Mouse (Mus musculus) limb, embryonic 11.5 days (tissue): Measurements from ENCODE around the gene Ddx6. TPM values are rescaled to one million over a fixed set of nuclear protein-coding genes. Genes with fewer than 3 reads are reported as not detected.

Source experiments
- ATAC-seq: fragments of 200-750 bp; cut with Nextera tagmentation; 2 replicates; pipeline ENCODE4 v1.8.0; 2017; ENCODE audit warnings: low read depth; ENCODE audit not compliant: insufficient number of reproducible peaks, low FRiP score, low TSS enrichment
- DNase-seq: peaks from one replicate; pipeline ENCODE4 v3.0.0-alpha.2; 2015; ENCODE audit warnings: low spot score
- H3K27ac ChIP-seq: fragments of 300-500 bp; sonication (generic); replicated peaks from 2 replicates; pipeline ENCODE4 v1.5.1; 2014; ENCODE audit warnings: low read depth, mild to moderate bottlenecking, low read length
- H3K27me3 ChIP-seq: fragments of 300-500 bp; sonication (generic); 2 replicates; pipeline ENCODE4 v1.6.1; 2014; ENCODE audit warnings: mild to moderate bottlenecking, low read length, mixed read lengths; ENCODE audit not compliant: control insufficient read depth, insufficient read depth
- H3K36me3 ChIP-seq: fragments of 300-500 bp; sonication (generic); 2 replicates; pipeline ENCODE4 v1.6.1; 2014; ENCODE audit warnings: mild to moderate bottlenecking, low read length, moderate library complexity, mixed read lengths; ENCODE audit not compliant: control insufficient read depth, insufficient read depth
- H3K4me1 ChIP-seq: fragments of 300-500 bp; sonication (generic); 2 replicates; pipeline ENCODE4 v1.6.1; 2014; ENCODE audit warnings: low read length, mixed read lengths; ENCODE audit not compliant: control insufficient read depth, insufficient read depth
- H3K4me2 ChIP-seq: fragments of 300-500 bp; sonication (generic); 2 replicates; pipeline ENCODE4 v1.6.1; 2014; ENCODE audit warnings: low read depth, mild to moderate bottlenecking, moderate library complexity; ENCODE audit not compliant: severe bottlenecking
- H3K4me3 ChIP-seq: fragments of 300-500 bp; sonication (generic); 2 replicates; pipeline ENCODE4 v1.5.1; 2014; ENCODE audit warnings: low read depth, low read length
- H3K9ac ChIP-seq: fragments of 300-500 bp; sonication (generic); 2 replicates; pipeline ENCODE4 v1.6.1; 2014; ENCODE audit warnings: mild to moderate bottlenecking, low read length
- H3K9me3 ChIP-seq: fragments of 300-500 bp; sonication (generic); 2 replicates; pipeline ENCODE4 v1.6.1; 2016; ENCODE audit warnings: low read length; ENCODE audit not compliant: control insufficient read depth
- WGBS: fragments of 180-500 bp; shearing (Covaris S2); extraction: QIAGEN DNeasy Blood & Tissue Kit; methylation state at CpG from one replicate; pipeline ENCODE4 v1.1.7; 2014; 5-methylcytosine and 5-hydroxymethylcytosine counted together
- polyA plus RNA-seq: library from polyadenylated mRNA; unstranded; fragments of >200 nt; fragmentation: Nextera tagmentation; extraction: Ambion mirVana; gene quantifications from 2 replicates; pipeline ENCODE4 v1.2.1, GENCODE M21; 2014

The Ddx6 gene
- polyA plus RNA-seq, 1 experiment from 2014 or later = 16.1 TPM

DNA sequence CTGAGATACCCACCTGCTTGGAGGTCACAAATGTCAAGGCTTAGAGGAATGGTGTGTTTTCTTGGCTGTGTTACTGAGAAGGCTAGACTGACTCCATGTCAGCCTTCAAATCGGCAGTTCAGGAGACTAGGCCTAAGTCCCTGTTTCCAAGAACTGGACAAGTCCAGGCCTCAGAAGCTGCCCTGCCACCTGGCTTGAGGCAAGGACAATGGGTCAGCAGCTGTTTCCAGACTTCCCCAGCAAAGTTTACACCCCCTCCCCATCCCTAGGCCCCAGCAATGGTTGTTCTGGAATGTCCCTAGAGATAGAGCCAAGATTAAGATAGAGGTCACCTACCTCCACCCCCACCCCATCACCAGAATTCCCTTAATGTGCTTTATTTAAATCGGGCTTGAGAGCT, 7.0 kb upstream of the Ddx6 start:
- H3K9ac ChIP-seq = no peak overlapping the region

GRCm38 (mm10) chr9:44598899-44599495, 5.7 kb upstream of the Ddx6 start:
- Histone ChIP-seq H3K36me3 (no peaks in the 10 kb centered on the region), H3K27ac (no peak overlapping the region), H3K27me3 (no peaks in the 10 kb centered on the region), H3K4me2 (peak overlapping the region; percentile 36; the same call in 1 of the 2 replicates), H3K9ac (peak overlapping the region; percentile 35; the same call in 1 of the 2 replicates), H3K4me1 (peaks cover 8% of the 10 kb centered on the region; the same call in 1 of the 2 replicates), H3K9me3 (no peaks in the 10 kb centered on the region), H3K4me3 (no peak overlapping the region)
- ATAC-seq = no peak
- peak; percentile 62 for DNase-seq
- 8% methylated on average over 18 of the region's 18 CpGs for WGBS

More for the DNA sequence above, 7.0 kb upstream of the Ddx6 start:
- Histone ChIP-seq H3K27ac (no peak overlapping the region), H3K4me3 (no peak overlapping the region), H3K4me2 (no peak overlapping the region), H3K27me3 (no peaks in the 10 kb centered on the region), H3K4me1 (peaks cover 6% of the 10 kb centered on the region; the same call in 1 of the 2 replicates), H3K9me3 (no peaks in the 10 kb centered on the region), H3K36me3 (no peaks in the 10 kb centered on the region)
- DNase-seq (no peak), ATAC-seq (no peak)
- WGBS = 92% methylated on average over 2 of the region's 2 CpGs

DNA sequence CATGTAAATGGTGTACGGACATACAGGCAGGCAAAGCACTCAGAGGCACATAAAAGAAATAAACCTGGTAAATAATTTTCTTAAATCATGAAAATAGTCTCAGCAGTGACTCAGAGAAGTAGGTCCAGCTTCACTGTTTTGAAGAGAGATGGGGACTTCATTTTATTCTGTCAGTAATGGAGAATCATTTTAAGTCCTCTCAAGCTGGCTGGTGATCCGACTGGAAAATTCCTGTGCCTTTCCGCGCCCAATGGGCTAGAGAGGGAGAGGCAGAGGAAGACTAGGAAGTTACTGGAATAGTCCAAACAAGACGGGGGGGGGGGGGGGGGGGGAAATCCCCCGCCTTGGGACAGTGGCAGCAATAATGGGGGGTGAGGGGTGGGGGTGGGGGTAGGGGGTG, 5.1 kb upstream of the Ddx6 start:
- WGBS = 49% methylated on average over 4 of the region's 6 CpGs
- H3K4me2 ChIP-seq = no peak overlapping the region
- no peaks in the 10 kb centered on the region for H3K27me3 ChIP-seq
- H3K36me3 ChIP-seq = no peaks in the 10 kb centered on the region
- no peak for DNase-seq
- no peak overlapping the region for H3K9ac ChIP-seq
- H3K27ac ChIP-seq = no peak overlapping the region
- H3K9me3 ChIP-seq = no peaks in the 10 kb centered on the region
- H3K4me3 ChIP-seq = no peak overlapping the region
- peaks cover 8% of the 10 kb centered on the region; the same call in 1 of the 2 replicates for H3K4me1 ChIP-seq
- no peak for ATAC-seq

GRCm38 (mm10) chr9:44600801-44601200, 3.9 kb upstream of the Ddx6 start:
- H3K9ac ChIP-seq = no peak overlapping the region
- ATAC-seq = no peak

GRCm38 (mm10) chr9:44602766-44603165, 1.9 kb upstream of the Ddx6 start:
- ATAC-seq = no peak
- DNase-seq = no peak

More at GRCm38 (mm10) chr9:44600801-44601200, 3.9 kb upstream of the Ddx6 start:
- H3K27me3 ChIP-seq = no peaks in the 10 kb centered on the region
- no peak overlapping the region for H3K27ac ChIP-seq
- H3K4me3 ChIP-seq = no peak overlapping the region
- H3K4me1 ChIP-seq = peaks cover 8% of the 10 kb centered on the region; the same call in 1 of the 2 replicates
- 84% methylated on average over 6 of the region's 6 CpGs for WGBS
- no peaks in the 10 kb centered on the region for H3K9me3 ChIP-seq
- H3K4me2 ChIP-seq = no peak overlapping the region
- no peak for DNase-seq
- H3K36me3 ChIP-seq = no peaks in the 10 kb centered on the region

GRCm38 (mm10) chr9:44603454-44604289, 1.0 kb upstream of the Ddx6 start:
- Histone ChIP-seq H3K4me1 (peaks cover 11% of the 10 kb centered on the region), H3K4me2 (peak overlapping the region; percentile 72), H3K9ac (peak overlapping the region; percentile 100), H3K36me3 (peaks cover 5% of the 10 kb centered on the region; the same call in 1 of the 2 replicates), H3K27ac (peak overlapping the region; percentile 99), H3K9me3 (no peaks in the 10 kb centered on the region), H3K27me3 (no peaks in the 10 kb centered on the region), H3K4me3 (peak overlapping the region; percentile 100)
- WGBS = under 1% methylated on average over 38 of the region's 38 CpGs
- peak; percentile 44; the same call in 1 of the 2 replicates for ATAC-seq
- DNase-seq = peak; percentile 62

More at GRCm38 (mm10) chr9:44602766-44603165, 1.9 kb upstream of the Ddx6 start:
- Histone ChIP-seq H3K36me3 (peaks cover 5% of the 10 kb centered on the region; the same call in 1 of the 2 replicates), H3K9ac (no peak overlapping the region), H3K4me1 (peaks cover 11% of the 10 kb centered on the region), H3K27me3 (no peaks in the 10 kb centered on the region), H3K4me3 (peak overlapping the region; percentile 100; the same call in 1 of the 2 replicates), H3K27ac (no peak overlapping the region), H3K4me2 (peak overlapping the region; percentile 72), H3K9me3 (no peaks in the 10 kb centered on the region)
- WGBS = 79% methylated on average over 6 of the region's 6 CpGs

GRCm38 (mm10) chr9:44604290-44604778, 358 bp upstream of the Ddx6 start:
- Histone ChIP-seq H3K27ac (peak overlapping the region; percentile 99), H3K9ac (peak overlapping the region; percentile 100), H3K4me3 (peak overlapping the region; percentile 100), H3K9me3 (no peaks in the 10 kb centered on the region), H3K4me2 (peak overlapping the region; percentile 72), H3K4me1 (peaks cover 7% of the 10 kb centered on the region), H3K36me3 (peaks cover 8% of the 10 kb centered on the region; the same call in 1 of the 2 replicates), H3K27me3 (no peaks in the 10 kb centered on the region)
- ATAC-seq (peak; percentile 63; the same call in 1 of the 2 replicates), DNase-seq (peak; percentile 85)
- WGBS = under 1% methylated on average over 38 of the region's 65 CpGs

DNA sequence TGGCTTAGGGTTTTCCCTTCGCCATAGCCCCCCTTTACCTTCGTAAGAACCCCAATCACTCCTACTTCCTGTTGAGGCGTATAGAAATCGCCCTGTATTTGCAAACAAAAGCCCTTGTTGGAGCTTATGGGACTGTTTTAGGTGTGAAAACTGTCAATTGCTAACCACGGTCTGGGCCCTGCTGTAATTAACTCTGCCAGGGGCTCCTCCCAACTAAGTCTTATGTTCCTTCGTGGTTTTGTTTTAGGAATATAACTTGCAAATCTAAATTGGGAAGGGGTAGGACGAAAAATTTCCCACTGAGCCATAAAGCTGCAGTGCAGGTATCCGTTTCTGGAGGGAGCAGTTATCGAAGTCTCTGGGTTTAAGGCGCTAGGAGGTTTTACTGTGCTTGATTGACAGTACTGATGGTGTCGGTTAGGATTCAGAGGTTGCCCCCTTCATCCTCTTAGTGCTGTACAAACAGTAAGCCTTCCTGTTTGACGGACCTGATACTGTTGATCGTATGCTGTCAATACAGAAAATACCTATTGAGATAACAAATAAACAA, 999 bp downstream of the Ddx6 start:
- ATAC-seq (no peak), DNase-seq (peak; percentile 47)
- H3K27me3 ChIP-seq = no peaks in the 10 kb centered on the region
- peaks cover 15% of the 10 kb centered on the region for H3K36me3 ChIP-seq
- H3K9me3 ChIP-seq = no peaks in the 10 kb centered on the region
- peak overlapping the region; percentile 75 for H3K4me2 ChIP-seq
- peak overlapping the region; percentile 100 for H3K9ac ChIP-seq
- H3K4me1 ChIP-seq = peaks cover 6% of the 10 kb centered on the region
- WGBS = 1% methylated on average over 13 of the region's 13 CpGs
- peak overlapping the region; percentile 99 for H3K27ac ChIP-seq
- peak overlapping the region; percentile 100 for H3K4me3 ChIP-seq
